Mouse (Mus musculus) forebrain, postnatal 0 days (tissue): ENCODE measurements around the gene S1pr5. TPM values are rescaled to one million over a fixed set of nuclear protein-coding genes. Genes with fewer than 3 reads are reported as not detected.

Experiments
- ATAC-seq: fragments of 200-750 bp; cut with Nextera tagmentation; 2 replicates; pipeline ENCODE4 v1.8.0; 2017; ENCODE audit warnings: mild to moderate bottlenecking, moderate library complexity
- DNase-seq: peaks from one replicate; pipeline ENCODE4 v3.0.0-alpha.2; 2015
- H3K27ac ChIP-seq: fragments of 300-500 bp; sonication (generic); 2 replicates; pipeline ENCODE4 v1.5.1; 2014; ENCODE audit warnings: low read depth, mild to moderate bottlenecking, antibody characterized with exemption, low read length, moderate library complexity, mixed read lengths
- H3K27me3 ChIP-seq: fragments of 300-500 bp; sonication (generic); 2 replicates; pipeline ENCODE4 v1.6.1; 2014; ENCODE audit warnings: mild to moderate bottlenecking, low read length, mixed read lengths; ENCODE audit not compliant: insufficient read depth
- H3K36me3 ChIP-seq: fragments of 300-500 bp; sonication (generic); 2 replicates; pipeline ENCODE4 v1.6.1; 2014; ENCODE audit warnings: mild to moderate bottlenecking, moderate library complexity; ENCODE audit not compliant: insufficient read depth
- H3K4me1 ChIP-seq: fragments of 300-500 bp; sonication (generic); 2 replicates; pipeline ENCODE4 v1.6.1; 2014; ENCODE audit warnings: antibody characterized with exemption; ENCODE audit not compliant: insufficient read depth
- H3K4me2 ChIP-seq: fragments of 300-500 bp; sonication (generic); 2 replicates; pipeline ENCODE4 v1.6.1; 2014; ENCODE audit warnings: low read depth, mild to moderate bottlenecking, moderate library complexity
- H3K4me3 ChIP-seq: fragments of 300-500 bp; sonication (generic); 2 replicates; pipeline ENCODE4 v1.5.1; 2014; ENCODE audit warnings: low read depth, low read length, mixed read lengths
- H3K9ac ChIP-seq: fragments of 300-500 bp; sonication (generic); 2 replicates; pipeline ENCODE4 v1.6.1; 2014; ENCODE audit warnings: mild to moderate bottlenecking
- H3K9me3 ChIP-seq: fragments of 300-500 bp; sonication (generic); 2 replicates; pipeline ENCODE4 v1.6.1; 2016; ENCODE audit warnings: low read length
- CTCF ChIP-seq: sonication (generic); IDR thresholded peaks from 2 replicates; pipeline ENCODE4 v1.5.1; 2016; ENCODE audit warnings: antibody characterized with exemption, control low read depth, low read depth
- WGBS: fragments of 180-500 bp; shearing (Covaris S2); extraction: QIAGEN DNeasy Blood & Tissue Kit; methylation state at CpG from one replicate; pipeline ENCODE4 v1.1.7; 2014; 5-methylcytosine and 5-hydroxymethylcytosine counted together
- polyA plus RNA-seq: library from polyadenylated mRNA; unstranded; fragments of >200 nt; fragmentation: Nextera tagmentation; extraction: Ambion mirVana; gene quantifications from 2 replicates; pipeline ENCODE4 v1.2.1, GENCODE M21; 2015
- total RNA-seq: library from RNA; depleted of rRNA; stranded (reverse); fragments of >200 nt; gene quantifications from 2 replicates; pipeline ENCODE4 v1.2.3, GENCODE M21; 2014

Gene S1pr5
- total and polyA plus RNA-seq, 2 experiments from 2014 or later: 2.3 to 2.7 TPM

DNA sequence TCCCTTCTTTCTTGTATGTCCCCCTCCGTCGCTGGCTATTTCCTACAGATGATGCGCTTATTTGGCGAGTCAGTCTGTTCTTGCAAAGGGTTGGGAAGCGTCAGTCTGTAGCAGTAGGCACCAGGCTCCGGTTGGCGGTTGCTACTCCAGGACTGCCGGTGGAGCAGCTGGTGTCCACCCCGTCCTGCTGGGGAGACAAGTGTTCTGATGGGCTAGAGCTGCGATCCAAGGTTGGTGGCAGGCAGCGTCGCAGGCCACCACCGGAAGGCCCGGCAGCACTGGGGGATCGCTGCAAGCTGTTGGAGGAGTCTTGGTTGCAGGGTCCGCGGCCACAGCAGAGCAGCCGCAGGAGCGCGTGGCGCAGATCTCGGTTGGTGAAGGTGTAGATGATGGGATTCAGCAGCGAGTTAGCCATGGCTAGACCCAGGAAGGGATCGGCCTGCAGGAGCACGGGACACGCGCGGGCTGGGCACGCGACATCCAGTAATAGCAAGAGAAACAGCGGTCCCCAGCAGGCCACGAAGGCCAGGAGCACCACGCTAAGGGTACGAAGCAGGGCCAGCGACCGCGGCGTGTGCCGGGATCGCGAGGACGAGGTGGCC is 4.3 kb downstream of the S1pr5 start:
- H3K4me1 ChIP-seq: no peaks in the 10 kb centered on the region
- peak; percentile 21 for ATAC-seq
- 4% methylated on average over 42 of the region's 42 CpGs for WGBS
- DNase-seq: no peak
- H3K27me3 ChIP-seq: peaks cover 42% of the 10 kb centered on the region
- H3K27ac ChIP-seq: peak overlapping the region; percentile 54
- no peaks in the 10 kb centered on the region for H3K9me3 ChIP-seq
- H3K9ac ChIP-seq: peak overlapping the region; percentile 62
- H3K36me3 ChIP-seq: no peaks in the 10 kb centered on the region
- peak overlapping the region; percentile 49 for H3K4me3 ChIP-seq
- no peak for TF ChIP-seq CTCF
- peak overlapping the region; percentile 77 for H3K4me2 ChIP-seq

DNA sequence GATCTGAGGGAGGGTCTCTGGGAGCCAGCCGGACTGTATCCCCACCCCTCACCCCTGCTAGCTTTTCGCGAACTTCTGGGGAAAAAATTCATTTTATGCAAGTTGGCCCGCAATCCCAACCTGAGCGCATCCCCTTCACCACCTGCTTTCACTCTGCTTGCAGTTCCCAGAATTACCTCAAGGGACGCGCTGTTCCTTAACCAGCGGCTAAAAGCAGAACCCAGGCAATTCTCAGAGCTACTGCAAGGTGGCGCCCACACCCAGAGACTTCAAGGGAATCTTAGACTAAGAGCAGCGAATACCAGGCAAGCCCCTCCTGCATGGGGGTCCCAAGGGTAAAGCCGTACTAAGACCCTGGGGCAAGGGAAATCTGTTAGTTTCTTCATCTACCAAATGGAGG is 6.9 kb downstream of the S1pr5 start:
- Histone ChIP-seq H3K4me2 (no peak overlapping the region), H3K9me3 (no peaks in the 10 kb centered on the region), H3K36me3 (no peaks in the 10 kb centered on the region), H3K4me3 (no peak overlapping the region), H3K4me1 (peaks cover 14% of the 10 kb centered on the region; the same call in 1 of the 2 replicates), H3K27ac (no peak overlapping the region), H3K27me3 (peaks cover 22% of the 10 kb centered on the region), H3K9ac (no peak overlapping the region)
- TF ChIP-seq CTCF: peak; percentile 99
- ATAC-seq: peak; percentile 8; the same call in 1 of the 2 replicates
- WGBS: 1% methylated on average over 11 of the region's 11 CpGs
- peak; percentile 92 for DNase-seq

DNA sequence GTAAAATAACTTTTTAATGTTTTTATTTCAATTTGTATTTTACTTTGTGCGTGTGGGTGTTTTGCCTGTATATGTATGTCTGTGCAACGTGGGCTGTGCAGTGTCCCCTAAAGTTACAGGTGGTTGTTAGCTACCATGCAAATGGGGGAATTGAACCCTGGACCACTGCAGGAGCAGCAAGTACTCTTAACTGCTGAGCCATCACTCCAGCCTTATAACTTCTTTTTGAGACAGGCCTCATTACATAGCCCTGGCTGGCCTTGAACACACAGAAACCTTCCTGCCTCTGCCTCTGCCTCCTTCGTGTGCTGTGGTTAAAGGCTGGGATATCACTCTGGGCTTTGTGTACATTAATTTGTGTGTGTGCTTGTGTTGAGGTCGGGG is 8.8 kb downstream of the S1pr5 start:
- peaks cover 7% of the 10 kb centered on the region for H3K27me3 ChIP-seq
- ATAC-seq (no peak), DNase-seq (no peak)
- peak overlapping the region; percentile 76 for H3K4me2 ChIP-seq
- H3K9me3 ChIP-seq: no peaks in the 10 kb centered on the region
- H3K27ac ChIP-seq: no peak overlapping the region
- peak overlapping the region; percentile 82 for H3K4me3 ChIP-seq
- H3K9ac ChIP-seq: no peak overlapping the region
- peaks cover 14% of the 10 kb centered on the region; the same call in 1 of the 2 replicates for H3K4me1 ChIP-seq
- H3K36me3 ChIP-seq: no peaks in the 10 kb centered on the region
- WGBS: 29% methylated on average over 4 of the region's 4 CpGs
- no peak for TF ChIP-seq CTCF

DNA sequence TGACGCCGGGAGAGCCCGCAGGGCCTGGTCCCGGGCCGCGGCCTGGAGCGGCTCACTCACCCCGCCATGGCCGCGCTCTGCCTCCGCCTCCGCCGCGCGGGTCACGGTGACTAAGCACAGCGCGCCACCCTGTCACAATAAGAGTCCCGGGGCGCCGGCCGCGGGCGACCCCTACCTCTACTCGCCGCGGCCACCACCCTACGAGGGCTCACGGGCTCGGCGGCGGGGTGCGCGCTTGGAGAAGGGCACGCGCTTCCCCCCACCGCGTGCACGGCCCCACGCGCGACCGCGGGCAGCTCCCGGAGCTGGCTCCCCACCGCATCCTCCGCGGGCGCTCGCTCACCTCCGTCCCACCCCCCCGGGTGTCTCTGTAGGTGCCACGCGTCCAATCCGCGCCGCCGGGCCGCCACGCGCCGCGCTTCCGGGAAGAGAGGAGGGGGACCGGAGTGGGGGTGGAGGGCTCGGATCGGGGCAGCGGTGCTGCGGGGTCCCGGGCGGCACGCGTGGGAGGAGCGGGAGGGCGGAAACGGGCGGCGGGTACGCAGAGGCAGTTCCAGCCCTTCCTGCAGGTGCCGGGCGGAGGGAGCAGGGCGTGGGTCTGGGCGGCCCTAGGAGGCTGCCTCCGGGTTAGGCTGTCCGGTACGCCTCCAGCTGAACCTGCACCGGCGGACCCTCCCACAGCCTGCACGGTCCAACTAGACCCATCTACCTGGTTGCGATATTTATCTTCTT is 9.3 kb downstream of the S1pr5 start, which contains the start of gene Keap1:
Keap1 (minus strand) TSS at position 629 of the 732 bp plus-strand sequence.
- H3K27me3 ChIP-seq: peaks cover 7% of the 10 kb centered on the region
- under 1% methylated on average over 70 of the region's 90 CpGs for WGBS
- H3K27ac ChIP-seq: peak within 1 kb of the TSS; percentile 85
- peaks cover 2% of the 10 kb centered on the region; the same call in 1 of the 2 replicates for H3K36me3 ChIP-seq
- H3K9ac ChIP-seq: peak within 1 kb of the TSS; percentile 95
- peaks cover 14% of the 10 kb centered on the region; the same call in 1 of the 2 replicates for H3K4me1 ChIP-seq
- TF ChIP-seq CTCF: no peak; the same call in 1 of the 2 replicates
- H3K9me3 ChIP-seq: no peaks in the 10 kb centered on the region
- ATAC-seq (peak; percentile 85), DNase-seq (peak; percentile 81)
- peak within 1 kb of the TSS; percentile 82 for H3K4me3 ChIP-seq
- peak within 1 kb of the TSS; percentile 76 for H3K4me2 ChIP-seq

DNA sequence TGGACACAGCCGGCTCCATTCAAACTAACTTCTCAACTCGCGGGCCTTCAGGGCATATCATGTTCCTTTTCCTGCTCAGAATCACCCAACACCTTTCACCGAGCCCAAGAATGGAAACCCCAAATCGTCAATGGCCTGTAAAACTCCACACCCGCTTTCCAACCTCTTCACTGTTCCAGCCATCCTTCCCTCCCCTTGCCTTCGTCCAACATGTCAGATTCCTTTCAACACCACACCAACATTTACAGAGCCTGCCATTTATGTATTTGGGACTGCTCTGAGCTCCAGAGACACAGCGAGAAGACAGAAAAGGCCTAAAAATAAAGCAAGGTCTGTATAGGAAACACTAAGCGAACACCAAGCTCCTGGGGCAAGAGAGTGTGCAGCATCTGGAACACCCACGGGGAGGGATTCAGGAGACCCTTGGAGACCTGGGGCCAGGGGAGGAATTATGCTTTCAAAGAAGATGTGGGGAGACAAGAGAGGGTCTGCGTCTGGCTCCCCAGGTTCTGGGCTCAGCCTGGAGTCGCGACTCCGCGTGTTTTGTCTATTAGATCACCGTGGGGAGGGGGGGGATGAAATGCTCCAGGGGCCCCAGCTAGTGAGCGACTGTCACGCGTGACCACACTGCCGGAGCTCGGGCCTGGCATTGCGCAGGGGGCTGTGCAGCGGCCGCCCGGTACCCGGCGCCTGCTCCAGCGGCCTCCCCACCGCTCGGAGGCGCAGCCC is 10.1 kb downstream of the S1pr5 start:
- H3K9ac ChIP-seq: peak overlapping the region; percentile 95
- H3K4me3 ChIP-seq: peak overlapping the region; percentile 82
- TF ChIP-seq CTCF: no peak
- DNase-seq (peak; percentile 64), ATAC-seq (peak; percentile 12)
- peaks cover 10% of the 10 kb centered on the region; the same call in 1 of the 2 replicates for H3K36me3 ChIP-seq
- H3K4me1 ChIP-seq: peaks cover 14% of the 10 kb centered on the region; the same call in 1 of the 2 replicates
- under 1% methylated on average over 25 of the region's 31 CpGs for WGBS
- no peaks in the 10 kb centered on the region for H3K9me3 ChIP-seq
- peaks cover 1% of the 10 kb centered on the region for H3K27me3 ChIP-seq
- H3K4me2 ChIP-seq: peak overlapping the region; percentile 76
- H3K27ac ChIP-seq: peak overlapping the region; percentile 85

DNA sequence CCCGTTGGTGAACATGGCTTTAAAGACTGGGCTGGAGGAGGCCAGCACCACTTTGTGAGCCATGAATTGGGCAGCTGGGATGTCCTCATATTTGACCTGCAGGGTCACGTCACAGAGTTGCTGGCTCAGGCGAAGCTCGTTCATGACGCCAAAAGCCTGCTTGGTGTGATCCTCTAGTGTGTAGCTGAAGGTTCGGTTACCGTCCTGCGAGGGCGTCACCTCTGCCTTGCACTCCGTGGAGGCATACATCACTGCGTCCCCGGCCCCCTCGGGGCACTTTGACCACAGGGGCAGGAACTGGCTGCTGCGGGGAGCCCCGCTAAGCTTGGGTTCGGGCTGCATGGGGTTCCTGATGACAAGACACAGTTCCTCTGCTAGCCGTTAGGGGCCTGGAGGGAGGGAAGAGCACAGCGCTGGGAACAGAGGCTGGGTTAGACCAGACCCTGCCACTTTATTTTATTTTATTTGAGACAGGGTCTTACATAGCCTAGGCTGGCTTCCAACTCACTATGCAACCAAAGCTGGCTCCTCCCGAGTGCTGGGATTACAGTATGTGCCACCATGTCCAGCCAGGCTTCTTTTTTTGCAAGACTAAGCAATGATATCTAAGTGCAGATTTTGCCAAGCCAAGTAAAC is 10.8 kb downstream of the S1pr5 start:
- H3K4me3 ChIP-seq: peak overlapping the region; percentile 82
- H3K9ac ChIP-seq: peak overlapping the region; percentile 95
- 19% methylated on average over 19 of the region's 19 CpGs for WGBS
- peak; percentile 45 for DNase-seq
- H3K27ac ChIP-seq: peak overlapping the region; percentile 85
- H3K36me3 ChIP-seq: peaks cover 11% of the 10 kb centered on the region
- ATAC-seq: peak; percentile 56
- H3K4me2 ChIP-seq: peak overlapping the region; percentile 76
- H3K4me1 ChIP-seq: peaks cover 14% of the 10 kb centered on the region; the same call in 1 of the 2 replicates
- peak; percentile 60 for TF ChIP-seq CTCF
- no peaks in the 10 kb centered on the region for H3K9me3 ChIP-seq
- no peaks in the 10 kb centered on the region for H3K27me3 ChIP-seq
